Mouse (Mus musculus) C2C12 (cell line): ENCODE data around the gene Ssbp2. TPM values are rescaled to one million over a fixed set of nuclear protein-coding genes. Genes with fewer than 3 reads are reported as not detected.

Experiments
- H3K27me3 ChIP-seq: one replicate; pipeline ENCODE4 v1.6.1; 2011; ENCODE audit not compliant: control insufficient read depth, insufficient read depth, insufficient read length
- H3K36me3 ChIP-seq: one replicate; pipeline ENCODE4 v1.6.1; 2011; ENCODE audit not compliant: control insufficient read depth, insufficient read depth
- H3K4me3 ChIP-seq: one replicate; pipeline ENCODE4 v1.5.1; 2011; ENCODE audit warnings: mild to moderate bottlenecking, control low read depth; ENCODE audit not compliant: poor library complexity, insufficient read depth, severe bottlenecking
- H3K79me2 ChIP-seq: one replicate; pipeline ENCODE4 v1.6.1; 2011; ENCODE audit not compliant: control insufficient read depth, insufficient read depth
- H3K79me3 ChIP-seq: one replicate; pipeline ENCODE4 v1.6.1; 2011; ENCODE audit warnings: low read depth, control low read depth
- H3ac ChIP-seq: one replicate; pipeline ENCODE3; 2011; ENCODE audit warnings: low read depth; ENCODE audit not compliant: control insufficient read depth, insufficient read length
- CEBPB ChIP-seq: IDR thresholded peaks from one replicate; pipeline ENCODE4 v1.6.1; 2011; ENCODE audit warnings: low read depth, mild to moderate bottlenecking, control low read depth, moderate library complexity
- CTCF ChIP-seq: IDR thresholded peaks from one replicate; pipeline ENCODE4 v1.5.1; 2011; ENCODE audit not compliant: control insufficient read depth, insufficient read depth, insufficient read length
- FOSL1 ChIP-seq: IDR thresholded peaks from one replicate; pipeline ENCODE4 v1.8.0; 2011; ENCODE audit warnings: mild to moderate bottlenecking, low read length; ENCODE audit not compliant: poor library complexity, insufficient read depth, severe bottlenecking
- MAX ChIP-seq: IDR thresholded peaks from one replicate; pipeline ENCODE4 v1.6.1; 2011; ENCODE audit warnings: mild to moderate bottlenecking, control low read depth
- MYOD1 ChIP-seq: IDR thresholded peaks from one replicate; pipeline ENCODE4 v1.6.1; 2011; ENCODE audit warnings: low read depth; ENCODE audit not compliant: control insufficient read depth, insufficient read length
- MYOG ChIP-seq: IDR thresholded peaks from one replicate; pipeline ENCODE4 v1.6.1; 2011; ENCODE audit not compliant: control insufficient read depth, insufficient read length; ENCODE audit errors: extremely low read depth
- USF1 ChIP-seq: IDR thresholded peaks from one replicate; pipeline ENCODE4 v1.6.1; 2011; ENCODE audit warnings: low read depth, mild to moderate bottlenecking, control low read depth, moderate library complexity
- polyA plus RNA-seq: library from polyadenylated mRNA; unstranded; fragments of >200 nt; fragmentation: generic; extraction: Trizol; gene quantifications from one replicate; pipeline ENCODE4 v1.2.1, GENCODE M21; 2012; ENCODE audit warnings: missing spikeins

Gene Ssbp2
- polyA plus RNA-seq, 1 experiment, result 22.5 TPM

GRCm38 (mm10) chr13:91702337-91702736 lies 242.3 kb downstream of the Ssbp2 start:
- H3K27me3 ChIP-seq, result no peaks in the 10 kb centered on the region
- H3ac ChIP-seq, result no peak overlapping the region
- H3K79me2 ChIP-seq, result no peaks in the 10 kb centered on the region
- no peak overlapping the region for H3K4me3 ChIP-seq
- H3K79me3 ChIP-seq, result no peaks in the 10 kb centered on the region
- TF ChIP-seq CEBPB (no peak), MYOG (no peak), CTCF (no peak), USF1 (no peak), MAX (no peak)
- H3K36me3 ChIP-seq, result no peaks in the 10 kb centered on the region

GRCm38 (mm10) chr13:91719487-91719886 lies 259.4 kb downstream of the Ssbp2 start:
- no peak overlapping the region for H3K4me3 ChIP-seq
- H3K27me3 ChIP-seq, result no peaks in the 10 kb centered on the region
- no peak for TF ChIP-seq MYOG
- TF ChIP-seq MYOD1, result no peak
- no peak for TF ChIP-seq USF1
- no peak for TF ChIP-seq CEBPB
- no peak for TF ChIP-seq CTCF
- no peak overlapping the region for H3ac ChIP-seq
- no peaks in the 10 kb centered on the region for H3K79me3 ChIP-seq
- no peaks in the 10 kb centered on the region for H3K79me2 ChIP-seq
- H3K36me3 ChIP-seq, result no peaks in the 10 kb centered on the region

- Histone ChIP-seq H3K79me3 (no peaks in the 10 kb centered on the region), H3K4me3 (no peak overlapping the region), H3K27me3 (no peaks in the 10 kb centered on the region), H3ac (no peak overlapping the region), H3K79me2 (no peaks in the 10 kb centered on the region), H3K36me3 (no peaks in the 10 kb centered on the region)
- TF ChIP-seq USF1, result no peak
- no peak for TF ChIP-seq MAX
- TF ChIP-seq MYOD1, result no peak
- TF ChIP-seq CEBPB, result no peak
- TF ChIP-seq FOSL1, result no peak
- TF ChIP-seq CTCF, result no peak
- TF ChIP-seq MYOG, result no peak
These were observed 263.1 kb downstream of the Ssbp2 start for GRCm38 (mm10) chr13:91723108-91723735.

- no peak for TF ChIP-seq CTCF
- no peak for TF ChIP-seq CEBPB
- no peak for TF ChIP-seq MYOD1
- TF ChIP-seq FOSL1, result no peak
- TF ChIP-seq USF1, result no peak
- TF ChIP-seq MYOG, result no peak
- TF ChIP-seq MAX, result no peak
- Histone ChIP-seq H3K79me3 (no peaks in the 10 kb centered on the region), H3K27me3 (no peaks in the 10 kb centered on the region), H3ac (no peak overlapping the region), H3K36me3 (no peaks in the 10 kb centered on the region), H3K79me2 (no peaks in the 10 kb centered on the region), H3K4me3 (no peak overlapping the region)
These were observed 263.6 kb downstream of the Ssbp2 start for GRCm38 (mm10) chr13:91723736-91724119.

- no peak overlapping the region for H3K4me3 ChIP-seq
- no peaks in the 10 kb centered on the region for H3K79me2 ChIP-seq
- no peaks in the 10 kb centered on the region for H3K27me3 ChIP-seq
- no peak overlapping the region for H3ac ChIP-seq
- no peaks in the 10 kb centered on the region for H3K79me3 ChIP-seq
- H3K36me3 ChIP-seq, result no peaks in the 10 kb centered on the region
- TF ChIP-seq CTCF, result no peak
- TF ChIP-seq USF1, result no peak
- TF ChIP-seq CEBPB, result no peak
- TF ChIP-seq FOSL1, result no peak
- TF ChIP-seq MYOG, result no peak
- no peak for TF ChIP-seq MYOD1
- TF ChIP-seq MAX, result no peak
These were observed 264.1 kb downstream of the Ssbp2 start for GRCm38 (mm10) chr13:91724211-91724610.

GRCm38 (mm10) chr13:91725130-91725529 lies 265.0 kb downstream of the Ssbp2 start:
- H3K79me3 ChIP-seq, result no peaks in the 10 kb centered on the region
- TF ChIP-seq USF1, result no peak
- TF ChIP-seq MAX, result no peak
- no peaks in the 10 kb centered on the region for H3K27me3 ChIP-seq
- no peaks in the 10 kb centered on the region for H3K36me3 ChIP-seq
- no peaks in the 10 kb centered on the region for H3K79me2 ChIP-seq
- no peak overlapping the region for H3K4me3 ChIP-seq
- no peak overlapping the region for H3ac ChIP-seq
